Mouse (Mus musculus) spleen, adult 2 months (tissue): ENCODE data around the gene Il27ra. TPM values are rescaled to one million over a fixed set of nuclear protein-coding genes. Genes with fewer than 3 reads are reported as not detected.

ENCODE experiments used
- DNase-seq, 2 experiments: peaks; one replicate each; pipeline versions ENCODE4 v3.0.0 to v3.0.0-alpha.2; 2012 to 2021; ENCODE audit warnings: low spot score in 2 of 2, low read depth in 1 of 2
- H3K27ac ChIP-seq: fragments of 200-500 bp; 2 replicates; pipeline ENCODE4 v1.5.1; 2012; ENCODE audit warnings: low read length, inconsistent platforms; ENCODE audit not compliant: insufficient read depth
- H3K27me3 ChIP-seq: fragments of 200-500 bp; 2 replicates; pipeline ENCODE4 v1.6.1; 2012; ENCODE audit warnings: mild to moderate bottlenecking, moderate library complexity, low read length, inconsistent platforms; ENCODE audit not compliant: control insufficient read depth, insufficient read depth
- H3K36me3 ChIP-seq: fragments of 200-500 bp; 2 replicates; pipeline ENCODE4 v1.6.1; 2012; ENCODE audit warnings: mild to moderate bottlenecking, low read length, inconsistent platforms; ENCODE audit not compliant: control insufficient read depth, insufficient read depth
- H3K4me1 ChIP-seq: fragments of 200-500 bp; 2 replicates; pipeline ENCODE4 v1.6.1; 2011; ENCODE audit warnings: inconsistent platforms; ENCODE audit not compliant: control insufficient read depth, insufficient read depth, insufficient read length
- H3K4me3 ChIP-seq: fragments of 200-500 bp; 2 replicates; pipeline ENCODE4 v1.5.1; 2011; ENCODE audit warnings: mild to moderate bottlenecking, inconsistent platforms; ENCODE audit not compliant: insufficient read depth, insufficient read length; ENCODE audit errors: extremely low read depth
- CTCF ChIP-seq: fragments of 200-500 bp; IDR thresholded peaks from 2 replicates; pipeline ENCODE4 v1.5.1; 2011; ENCODE audit warnings: mild to moderate bottlenecking, inconsistent platforms; ENCODE audit not compliant: insufficient read depth, insufficient read length, insufficient replicate concordance; ENCODE audit errors: extremely low read depth
- POLR2A ChIP-seq: fragments of 200-500 bp; IDR thresholded peaks from 2 replicates; pipeline ENCODE4 v1.6.1; 2011; ENCODE audit warnings: low read depth, low read length, inconsistent platforms
- WGBS: fragments of 180-500 bp; shearing (Covaris S2); methylation state at CpG from one replicate; pipeline ENCODE4 v1.1.7; 2018; 5-methylcytosine and 5-hydroxymethylcytosine counted together
- polyA plus RNA-seq: library from polyadenylated mRNA; depleted of rRNA; stranded (reverse); fragments of >200 nt; gene quantifications from 2 replicates; pipeline ENCODE4 v1.2.3, GENCODE M21; 2012; rRNA removed

The Il27ra gene
- 69.5 and 70.0 TPM in 2 replicates for polyA plus RNA-seq

- no peaks in the 10 kb centered on the region for H3K27me3 ChIP-seq
- under 1% methylated on average over 40 of the region's 40 CpGs for WGBS
- peaks cover 7% of the 10 kb centered on the region; the same call in 1 of the 2 replicates for H3K36me3 ChIP-seq
- peak within 1 kb of the TSS; percentile 91 for H3K27ac ChIP-seq
- H3K4me1 ChIP-seq: peaks cover 9% of the 10 kb centered on the region; the same call in 1 of the 2 replicates
- peak; percentile 35 to 75 for DNase-seq
- peak within 1 kb of the TSS; percentile 93 for H3K4me3 ChIP-seq
- peak; percentile 54 for TF ChIP-seq POLR2A
- TF ChIP-seq CTCF: peak; percentile 64; the same call in 1 of the 2 replicates
These were observed at the start of gene Il27ra for GRCm38 (mm10) chr8:84042066-84042947. Gene Il27ra, minus strand, starts transcription at chr8:84042589.

- Histone ChIP-seq H3K4me3 (no peak overlapping the region), H3K36me3 (peaks cover 23% of the 10 kb centered on the region), H3K27ac (no peak overlapping the region), H3K4me1 (no peaks in the 10 kb centered on the region), H3K27me3 (no peaks in the 10 kb centered on the region)
- no peak for DNase-seq
- TF ChIP-seq CTCF (no peak), POLR2A (no peak)
- WGBS: 91% methylated on average over 8 of the region's 8 CpGs
These were observed 48.2 kb upstream of the Il27ra start for GRCm38 (mm10) chr8:84090585-84090984.

GRCm38 (mm10) chr8:84089277-84089676, 46.9 kb upstream of the Il27ra start:
- no peak overlapping the region for H3K4me3 ChIP-seq
- H3K27ac ChIP-seq: no peak overlapping the region
- peaks cover 13% of the 10 kb centered on the region for H3K36me3 ChIP-seq
- H3K4me1 ChIP-seq: no peaks in the 10 kb centered on the region
- H3K27me3 ChIP-seq: no peaks in the 10 kb centered on the region
- TF ChIP-seq POLR2A: no peak
- no peak for TF ChIP-seq CTCF
- DNase-seq: no peak
- 91% methylated on average over 9 of the region's 9 CpGs for WGBS

- no peak overlapping the region for H3K4me3 ChIP-seq
These were observed 45.4 kb upstream of the Il27ra start for GRCm38 (mm10) chr8:84087821-84088220.

GRCm38 (mm10) chr8:84087156-84087555, 44.8 kb upstream of the Il27ra start:
- Histone ChIP-seq H3K4me3 (no peak overlapping the region), H3K27me3 (no peaks in the 10 kb centered on the region), H3K36me3 (peaks cover 18% of the 10 kb centered on the region), H3K27ac (no peak overlapping the region), H3K4me1 (no peaks in the 10 kb centered on the region)
- WGBS: 94% methylated on average over 7 of the region's 7 CpGs
- TF ChIP-seq CTCF (no peak), POLR2A (no peak)
- no peak for DNase-seq

More at GRCm38 (mm10) chr8:84087821-84088220, 45.4 kb upstream of the Il27ra start:
- H3K27me3 ChIP-seq: no peaks in the 10 kb centered on the region
- DNase-seq: no peak
- H3K36me3 ChIP-seq: peaks cover 12% of the 10 kb centered on the region
- TF ChIP-seq POLR2A (no peak), CTCF (no peak)
- 94% methylated on average over 14 of the region's 14 CpGs for WGBS
- no peaks in the 10 kb centered on the region for H3K4me1 ChIP-seq
- H3K27ac ChIP-seq: no peak overlapping the region

- Histone ChIP-seq H3K27ac (no peak overlapping the region), H3K4me3 (no peak overlapping the region), H3K27me3 (no peaks in the 10 kb centered on the region), H3K36me3 (peaks cover 31% of the 10 kb centered on the region), H3K4me1 (no peaks in the 10 kb centered on the region)
- DNase-seq: no peak
- TF ChIP-seq CTCF: no peak
- TF ChIP-seq POLR2A: no peak
- WGBS: 95% methylated on average over 42 of the region's 42 CpGs
These were observed 42.1 kb upstream of the Il27ra start for GRCm38 (mm10) chr8:84084341-84085115.
